ENCODE assay signal across 22 mouse cellular contexts in the genomic region with DNA sequence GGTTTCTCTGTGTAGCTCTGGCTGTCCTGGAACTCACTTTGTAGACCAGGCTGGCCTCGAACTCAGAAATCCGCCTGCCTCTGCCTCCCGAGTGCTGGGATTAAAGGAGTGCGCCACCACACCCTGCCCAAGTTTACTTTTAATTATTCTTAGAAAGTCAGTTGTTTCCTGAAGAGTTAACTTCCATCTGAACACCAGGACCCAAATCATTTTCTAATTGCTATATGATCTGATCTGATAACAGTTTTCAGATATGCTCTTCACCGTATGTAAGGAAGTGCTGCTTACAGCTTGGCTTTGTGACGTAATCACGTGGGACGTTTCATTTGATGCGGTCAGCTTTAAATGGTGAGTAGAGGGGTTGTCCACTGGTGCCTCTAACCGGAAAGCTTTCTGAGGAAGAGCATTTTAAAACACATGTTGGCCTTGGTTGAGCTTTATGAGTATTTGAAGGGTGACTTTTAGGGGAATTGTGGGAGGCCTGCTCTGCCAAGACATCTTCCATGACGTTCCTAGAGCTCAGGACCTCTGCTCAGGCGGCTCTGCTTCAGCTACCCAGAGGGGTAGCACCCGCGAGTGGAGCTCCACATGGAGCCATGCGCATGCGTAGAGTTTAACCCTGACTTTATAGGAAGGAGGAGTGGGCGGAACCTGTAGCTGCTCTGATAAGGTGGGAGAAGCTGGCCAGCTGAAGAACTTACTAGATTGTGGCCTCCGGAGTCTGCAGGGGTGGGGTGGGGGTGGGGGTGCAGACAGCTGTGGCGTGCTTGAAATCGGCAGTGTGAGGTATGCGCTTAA. TPM values are rescaled to one million over a fixed set of nuclear protein-coding genes. Genes with fewer than 3 reads are reported as not detected.
A peak's percentile ranks its signal among the peaks of the same experiment; 100 is the strongest.
DNase-seq lines count a peak whose midpoint lies in the region; ATAC-seq and TF ChIP-seq lines count a peak whose summit lies in the region.
"Had no signal": no experiment of that assay in that cellular context is flagged by ENCODE, and none has a peak within 500 bp of the region (broad histone marks: within the 10 kb centered on the region; RNA-seq: fewer than 3 reads in every experiment).

No protein-coding gene starts in this region.

- H3K9ac ChIP-seq in limb, embryonic 14.5 days (ENCODE audit: low read depth, low read length, severe bottlenecking) = no peak overlapping the region
- peak overlapping the region; percentile 58 for H3K9ac ChIP-seq in MEL (ENCODE audit: control insufficient read depth, low read depth, low read length, poor library complexity, severe bottlenecking)
- no peak overlapping the region for H3K9ac ChIP-seq in liver, embryonic 13.5 days
- no peak overlapping the region for H3K9ac ChIP-seq in hindbrain, postnatal 0 days (replicated peaks; ENCODE audit: low read length)
- H3K9ac ChIP-seq: forebrain, embryonic 12.5 days; hindbrain, embryonic 15.5 days; midbrain, embryonic 15.5 days had no signal

- 76% methylated on average over 21 of the region's 21 CpGs for WGBS in limb, embryonic 14.5 days
- WGBS in limb, embryonic 10.5 days = 88% methylated on average over 21 of the region's 21 CpGs
- 60% methylated on average over 21 of the region's 21 CpGs for WGBS in liver, embryonic 13.5 days (ENCODE audit: insufficient replicate concordance)
- 90% methylated on average over 21 of the region's 21 CpGs for WGBS in hindbrain, postnatal 0 days

- no peak for TF ChIP-seq CTCF in MEL (IDR thresholded peaks at IDR 0.05 in 2 of 3, conservative IDR thresholded peaks at IDR 0.05 in 1 of 3; ENCODE audit: control insufficient read depth in 1 of 3, insufficient read depth in 1 of 3, low read depth in 2 of 3, low read length in 3 of 3, poor library complexity in 1 of 3, severe bottlenecking in 1 of 3)
- TF ChIP-seq CTCF in hindbrain, postnatal 0 days (IDR thresholded peaks at IDR 0.05; ENCODE audit: low read depth) = no peak

- no peak for DNase-seq in limb, embryonic 14.5 days (ENCODE audit: low spot score)
- no peak for DNase-seq in limb, embryonic 10.5 days (ENCODE audit: low spot score)
- DNase-seq in MEL (ENCODE audit: low read depth, low spot score) (peak; percentile 90), R1 (ENCODE audit: low read depth, low spot score) (peak; percentile 55)
- peak; percentile 17 for DNase-seq in liver, embryonic 13.5 days
- no peak for DNase-seq in hindbrain, postnatal 0 days (ENCODE audit: low spot score)
- DNase-seq in urinary bladder, postnatal 25 days (ENCODE audit: low spot score) = no peak
- DNase-seq: adrenal gland, postnatal 25 days; cerebellum, postnatal 10 days; embryo, embryonic 11 days; gastrocnemius, postnatal 36 days; kidney, adult 11 months; left cerebral cortex, postnatal 4 days; lung, adult 2 months; right cerebral cortex, postnatal 4 days had no signal

- TF ChIP-seq EP300 in MEL (IDR thresholded peaks at IDR 0.05; ENCODE audit: low read depth in 1 of 2, low read length in 2 of 2) = peak in 1 of 2 experiments; percentile 41; a peak in 2 of 4 replicates

- no peaks in the 10 kb centered on the region for H3K79me2 ChIP-seq in MEL (ENCODE audit: control insufficient read depth, insufficient read depth, low read length, poor library complexity)

- H3K4me3 ChIP-seq in limb, embryonic 14.5 days (replicated peaks; ENCODE audit: low read length) = no peak overlapping the region
- H3K4me3 ChIP-seq in limb, embryonic 10.5 days = no peak overlapping the region
- peak overlapping the region; percentile 36 to 68 for H3K4me3 ChIP-seq in MEL (ENCODE audit: control insufficient read depth in 1 of 2, insufficient read depth in 1 of 2, low read depth in 2 of 2, low read length in 2 of 2)
- no peak overlapping the region for H3K4me3 ChIP-seq in liver, embryonic 13.5 days (replicated peaks)
- H3K4me3 ChIP-seq in hindbrain, postnatal 0 days (ENCODE audit: low read length) = no peak overlapping the region
- H3K4me3 ChIP-seq: forebrain, embryonic 12.5 days; hindbrain, embryonic 15.5 days; layer of hippocampus, adult 2 months; midbrain, embryonic 15.5 days had no signal

- TF ChIP-seq RAD21 in MEL (IDR thresholded peaks at IDR 0.05; ENCODE audit: low read depth, low read length) = no peak

- H3K4me2 ChIP-seq in limb, embryonic 14.5 days (replicated peaks; ENCODE audit: low read depth, low read length, severe bottlenecking) = 0 out of 2 replicates have a peak overlapping the region, but pooled peaks have one; percentile 5
- peak overlapping the region; percentile 29 for H3K4me2 ChIP-seq in liver, embryonic 13.5 days
- H3K4me2 ChIP-seq in hindbrain, postnatal 0 days (ENCODE audit: low read depth, low read length) = no peak overlapping the region
- H3K4me2 ChIP-seq: forebrain, embryonic 12.5 days; hindbrain, embryonic 15.5 days; midbrain, embryonic 15.5 days had no signal

- H3K27me3 ChIP-seq in limb, embryonic 14.5 days (ENCODE audit: control insufficient read depth, insufficient read depth, low read length) = no peaks in the 10 kb centered on the region
- H3K27me3 ChIP-seq in limb, embryonic 10.5 days (ENCODE audit: low read depth, poor library complexity, severe bottlenecking) = no peaks in the 10 kb centered on the region
- H3K27me3 ChIP-seq in MEL (ENCODE audit: control insufficient read depth in 1 of 2, insufficient read depth in 2 of 2, low read length in 2 of 2) = no peaks in the 10 kb centered on the region
- H3K27me3 ChIP-seq in liver, embryonic 13.5 days = no peaks in the 10 kb centered on the region
- no peaks in the 10 kb centered on the region for H3K27me3 ChIP-seq in hindbrain, postnatal 0 days (ENCODE audit: insufficient read depth, low read length)
- H3K27me3 ChIP-seq: forebrain, embryonic 12.5 days; hindbrain, embryonic 15.5 days; midbrain, embryonic 15.5 days had no signal

- H3K27ac ChIP-seq in limb, embryonic 14.5 days (replicated peaks; ENCODE audit: low read depth, low read length) = no peak overlapping the region
- H3K27ac ChIP-seq in limb, embryonic 10.5 days = no peak overlapping the region
- H3K27ac ChIP-seq in MEL (ENCODE audit: control insufficient read depth, low read depth, low read length) = peak overlapping the region; percentile 55
- H3K27ac ChIP-seq in liver, embryonic 13.5 days = no peak overlapping the region
- no peak overlapping the region for H3K27ac ChIP-seq in hindbrain, postnatal 0 days
- H3K27ac ChIP-seq: forebrain, embryonic 12.5 days; hindbrain, embryonic 15.5 days; kidney, postnatal 0 days; layer of hippocampus, adult 2 months; midbrain, embryonic 15.5 days had no signal

- no peaks in the 10 kb centered on the region for H3K9me3 ChIP-seq in limb, embryonic 14.5 days (ENCODE audit: control insufficient read depth, low read length)
- H3K9me3 ChIP-seq in limb, embryonic 10.5 days (replicated peaks) = no peaks in the 10 kb centered on the region
- H3K9me3 ChIP-seq in MEL (replicated peaks; ENCODE audit: insufficient read depth, low read length) = no peaks in the 10 kb centered on the region
- H3K9me3 ChIP-seq in liver, embryonic 13.5 days (replicated peaks) = no peaks in the 10 kb centered on the region
- no peaks in the 10 kb centered on the region for H3K9me3 ChIP-seq in hindbrain, postnatal 0 days (ENCODE audit: low read length)
- H3K9me3 ChIP-seq: forebrain, embryonic 12.5 days; G1E; hindbrain, embryonic 15.5 days; midbrain, embryonic 15.5 days had no signal

- peaks cover 3% of the 10 kb centered on the region; the same call in 1 of the 2 replicates for H3K36me3 ChIP-seq in limb, embryonic 14.5 days (ENCODE audit: control insufficient read depth, insufficient read depth, low read length)
- peaks cover 10% of the 10 kb centered on the region; the same call in 1 of the 2 replicates for H3K36me3 ChIP-seq in limb, embryonic 10.5 days
- H3K36me3 ChIP-seq in MEL (ENCODE audit: control insufficient read depth in 1 of 2, insufficient read depth in 2 of 2, low read length in 2 of 2) = no peaks in the 10 kb centered on the region
- H3K36me3 ChIP-seq in liver, embryonic 13.5 days = peaks cover 16% of the 10 kb centered on the region
- no peaks in the 10 kb centered on the region for H3K36me3 ChIP-seq in hindbrain, postnatal 0 days (ENCODE audit: insufficient read depth, low read length)
- H3K36me3 ChIP-seq: forebrain, embryonic 12.5 days; midbrain, embryonic 15.5 days had no signal

- peak; percentile 10; the same call in 1 of the 2 replicates for ATAC-seq in limb, embryonic 14.5 days (ENCODE audit: low FRiP score, low read depth)
- peak; percentile 65 for ATAC-seq in liver, embryonic 13.5 days (ENCODE audit: low read depth)
- ATAC-seq in hindbrain, postnatal 0 days = no peak
- ATAC-seq: CD4-positive, CD25-positive, alpha-beta regulatory T cell, adult 4 months; midbrain, embryonic 15.5 days had no signal

- TF ChIP-seq POLR2A in limb, embryonic 14.5 days (IDR thresholded peaks at IDR 0.05; ENCODE audit: borderline replicate concordance, extremely low read depth, insufficient read depth, insufficient read length) = no peak
- peak; percentile 65 to 83 for TF ChIP-seq POLR2A in MEL (IDR thresholded peaks at IDR 0.05; ENCODE audit: control insufficient read depth in 1 of 2, insufficient read depth in 1 of 2, low read depth in 1 of 2, low read length in 2 of 2, poor library complexity in 1 of 2)

- H3K4me1 ChIP-seq in limb, embryonic 14.5 days (ENCODE audit: control insufficient read depth, insufficient read depth, low read length) = no peaks in the 10 kb centered on the region; the same call in 1 of the 2 replicates
- H3K4me1 ChIP-seq in limb, embryonic 10.5 days = peaks cover 11% of the 10 kb centered on the region; the same call in 1 of the 2 replicates
- peaks cover 0 to 8% of the 10 kb centered on the region in 2 experiments; a peak in 1 of 4 replicates for H3K4me1 ChIP-seq in MEL (ENCODE audit: control insufficient read depth in 1 of 2, insufficient read depth in 2 of 2, low read length in 2 of 2)
- H3K4me1 ChIP-seq in liver, embryonic 13.5 days (replicated peaks) = peaks cover 12% of the 10 kb centered on the region
- no peaks in the 10 kb centered on the region for H3K4me1 ChIP-seq in hindbrain, postnatal 0 days (ENCODE audit: insufficient read depth, low read length)
- H3K4me1 ChIP-seq: forebrain, embryonic 12.5 days; hindbrain, embryonic 15.5 days; midbrain, embryonic 15.5 days had no signal

TF ChIP-seq in MEL, 35 proteins besides CTCF, POLR2A, EP300 and RAD21 (continues in another document):
- TF ChIP-seq ETS1 (IDR thresholded peaks at IDR 0.05; ENCODE audit: low read depth, low read length) = peak; percentile 84
- peak; percentile 59; the same call in 1 of the 2 replicates for TF ChIP-seq MYC (IDR thresholded peaks at IDR 0.05; ENCODE audit: low read depth, low read length)

RNA-seq across cellular contexts. Expression of a gene that starts 39.3 kb away (rescaled TPM):
- polyA plus RNA-seq in limb, embryonic 14.5 days (2012; rRNA removed) = 16.1 and 16.4 TPM in 2 replicates
- 13.3 and 16.7 TPM in 2 replicates for polyA plus RNA-seq in limb, embryonic 14.5 days (2014; fragmentation: Nextera tagmentation; extraction: Ambion mirVana)
- polyA plus RNA-seq in limb, embryonic 10.5 days (2016; fragmentation: Nextera tagmentation; extraction: Ambion mirVana) = 12.5 and 15.4 TPM in 2 replicates
- total RNA-seq in MEL (2012; rRNA removed) = 21.1 and 23.1 TPM in 2 replicates
- polyA plus RNA-seq in MEL (2012; ENCODE audit: insufficient read depth in 1 of 2, insufficient read length in 2 of 2, low read depth in 1 of 2, low replicate concordance in 2 of 2, missing spikeins in 1 of 2) = 10 to 100 TPM in 1 of 2 experiments, not detected in 1; 20.5 TPM
- 6.3 and 9.0 TPM in 2 replicates for polyA plus RNA-seq in liver, embryonic 13.5 days (2015; fragmentation: Nextera tagmentation; extraction: Ambion mirVana)
- total RNA-seq in hindbrain, postnatal 0 days (2014; rRNA removed) = 34.2 and 44.5 TPM in 2 replicates
- polyA plus RNA-seq in hindbrain, postnatal 0 days (2015; fragmentation: Nextera tagmentation; extraction: Ambion mirVana) = 12.3 and 13.1 TPM in 2 replicates

Comparison
In these comparisons a context has a peak if more than half of its experiments do, and no peak if none do; other contexts are left out.
1. DNase-seq: peak in MEL (single experiment), R1 (single experiment) and liver, embryonic 13.5 days (single experiment); none in limb, embryonic 14.5 days (single experiment), limb, embryonic 10.5 days (single experiment), hindbrain, postnatal 0 days (single experiment) and urinary bladder, postnatal 25 days (single experiment).
2. H3K4me3 ChIP-seq: peak in MEL (2 of 2); none in limb, embryonic 14.5 days (single experiment), limb, embryonic 10.5 days (single experiment), liver, embryonic 13.5 days (single experiment) and hindbrain, postnatal 0 days (single experiment).